Mouse (Mus musculus) CD4-positive naive resting alpha-beta T cell, adult 76 days (primary cell): Measurements from ENCODE around the gene Bod1. TPM values are rescaled to one million over a fixed set of nuclear protein-coding genes. Genes with fewer than 3 reads are reported as not detected.

ENCODE experiments used
- total RNA-seq: library from RNA; stranded (reverse); gene quantifications from one replicate; pipeline ENCODE4 v1.2.4, GENCODE M21; 2023

Bod1 gene
- 21.3 TPM for total RNA-seq

DNA sequence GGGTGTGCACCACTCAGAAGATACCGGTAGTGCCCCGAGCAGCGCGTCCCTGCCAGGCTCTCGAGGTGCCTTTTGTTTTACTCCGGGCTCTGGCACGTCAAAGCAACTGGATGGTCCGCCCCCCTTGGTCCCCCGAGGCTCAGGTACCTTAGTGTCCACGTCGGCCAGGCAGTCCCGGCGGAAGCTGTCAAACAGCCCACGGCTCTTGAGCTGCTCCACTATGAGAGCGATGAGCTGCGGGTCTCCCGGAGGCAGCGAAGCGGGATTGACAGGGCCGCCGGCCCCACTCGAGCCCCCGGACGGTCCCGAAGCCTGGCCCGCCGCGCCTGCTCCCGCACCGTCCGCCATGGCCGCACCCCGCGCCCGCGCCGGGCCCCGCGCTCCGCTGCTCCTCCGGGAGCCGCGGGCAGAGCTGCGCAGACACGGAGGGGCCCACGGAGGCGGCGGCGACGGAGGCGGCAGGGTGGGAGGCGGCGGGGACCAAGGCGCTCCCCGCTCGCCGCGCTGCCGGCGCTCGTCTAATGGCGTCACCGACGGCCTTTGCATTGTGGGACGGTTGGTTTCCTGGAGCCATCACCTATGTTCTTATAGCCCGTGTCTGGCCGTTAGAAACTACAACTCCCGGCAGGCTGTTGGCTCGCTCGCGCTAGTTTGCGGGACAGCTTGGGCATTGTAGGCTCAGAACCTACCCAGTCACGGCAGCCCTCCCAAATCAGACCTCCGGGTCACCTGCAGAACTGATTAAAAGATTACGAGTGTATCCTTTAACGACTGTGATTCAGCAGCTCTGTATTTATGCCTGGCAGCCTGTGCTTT lies at the start of gene Bod1:
Bod1 (minus strand) TSS at position 532 of the 816 bp plus-strand sequence.

Other genes with a start within 250 kb of the Bod1 start
- 46.4 TPM for gene Cpeb4, start 200.3 kb upstream of the Bod1 start, total RNA-seq